Mouse (Mus musculus) kidney, postnatal 0 days (tissue): Measurements from ENCODE around the gene Ints7. TPM values are rescaled to one million over a fixed set of nuclear protein-coding genes. Genes with fewer than 3 reads are reported as not detected.

Experiments used
- ATAC-seq: fragments of 200-750 bp; cut with Nextera tagmentation; replicated peaks from 2 replicates; pipeline ENCODE4 v1.8.0; 2017; ENCODE audit warnings: low read depth, moderate number of reproducible peaks, moderate TSS enrichment, moderate library complexity; ENCODE audit not compliant: low FRiP score
- DNase-seq: peaks from one replicate; pipeline ENCODE4 v3.0.0-alpha.2; 2016; ENCODE audit warnings: low spot score
- H3K27ac ChIP-seq: fragments of 300-500 bp; sonication (generic); 2 replicates; pipeline ENCODE4 v1.5.1; 2014; ENCODE audit warnings: mild to moderate bottlenecking
- H3K27me3 ChIP-seq: fragments of 300-500 bp; sonication (generic); 2 replicates; pipeline ENCODE4 v1.6.1; 2014; ENCODE audit warnings: low read length, mixed read lengths; ENCODE audit not compliant: insufficient read depth
- H3K36me3 ChIP-seq: fragments of 300-500 bp; sonication (generic); 2 replicates; pipeline ENCODE4 v1.6.1; 2014; ENCODE audit warnings: low read length, mixed read lengths; ENCODE audit not compliant: insufficient read depth
- H3K4me1 ChIP-seq: fragments of 300-500 bp; sonication (generic); replicated peaks from 2 replicates; pipeline ENCODE4 v1.6.1; 2014; ENCODE audit warnings: antibody characterized with exemption, low read length, mixed read lengths; ENCODE audit not compliant: insufficient read depth
- H3K4me2 ChIP-seq: fragments of 300-500 bp; sonication (generic); 2 replicates; pipeline ENCODE4 v1.6.1; 2014; ENCODE audit warnings: mild to moderate bottlenecking, low read length, moderate library complexity, mixed read lengths
- H3K4me3 ChIP-seq: fragments of 300-500 bp; sonication (generic); replicated peaks from 2 replicates; pipeline ENCODE4 v1.5.1; 2014; ENCODE audit warnings: low read depth, low read length
- H3K9ac ChIP-seq: fragments of 300-500 bp; sonication (generic); 2 replicates; pipeline ENCODE4 v1.6.1; 2014; ENCODE audit warnings: low read depth, low read length
- H3K9me3 ChIP-seq: fragments of 300-500 bp; sonication (generic); replicated peaks from 2 replicates; pipeline ENCODE4 v1.6.1; 2016; ENCODE audit warnings: low read length, inconsistent platforms, mixed read lengths
- CTCF ChIP-seq: IDR thresholded peaks from 2 replicates; pipeline ENCODE4 v1.5.1; 2016; ENCODE audit warnings: antibody characterized with exemption, low read depth, mild to moderate bottlenecking, moderate library complexity
- WGBS: fragments of 180-500 bp; shearing (Covaris S2); extraction: QIAGEN DNeasy Blood & Tissue Kit; methylation state at CpG from one replicate; pipeline ENCODE4 v1.1.7; 2014; 5-methylcytosine and 5-hydroxymethylcytosine counted together
- polyA plus RNA-seq: library from polyadenylated mRNA; unstranded; fragments of >200 nt; fragmentation: Nextera tagmentation; extraction: Ambion mirVana; gene quantifications from 2 replicates; pipeline ENCODE4 v1.2.1, GENCODE M21; 2015

Gene Ints7
- polyA plus RNA-seq, 1 experiment from 2014 or later = 31.7 TPM

GRCm38 (mm10) chr1:191645921-191646320 lies 70.5 kb downstream of the Ints7 start:
- no peaks in the 10 kb centered on the region for H3K9me3 ChIP-seq
- H3K4me1 ChIP-seq = peaks cover 3% of the 10 kb centered on the region; the same call in 1 of the 2 replicates
- H3K4me3 ChIP-seq = no peak overlapping the region
- no peak overlapping the region for H3K9ac ChIP-seq
- TF ChIP-seq CTCF = no peak
- H3K27ac ChIP-seq = no peak overlapping the region
- 45% methylated on average over 8 of the region's 8 CpGs for WGBS
- DNase-seq (no peak), ATAC-seq (no peak)
- no peak overlapping the region for H3K4me2 ChIP-seq
- H3K27me3 ChIP-seq = no peaks in the 10 kb centered on the region
- no peaks in the 10 kb centered on the region for H3K36me3 ChIP-seq

- no peaks in the 10 kb centered on the region for H3K36me3 ChIP-seq
- no peak overlapping the region for H3K27ac ChIP-seq
- H3K9me3 ChIP-seq = no peaks in the 10 kb centered on the region
- no peak for TF ChIP-seq CTCF
- no peaks in the 10 kb centered on the region for H3K4me1 ChIP-seq
- H3K4me2 ChIP-seq = no peak overlapping the region
- no peak overlapping the region for H3K9ac ChIP-seq
- no peak for ATAC-seq
- WGBS = 64% methylated on average over 3 of the region's 3 CpGs
- H3K4me3 ChIP-seq = no peak overlapping the region
- DNase-seq = no peak
- no peaks in the 10 kb centered on the region for H3K27me3 ChIP-seq
Observed at GRCm38 (mm10) chr1:191647590-191647989, 72.2 kb downstream of the Ints7 start.

- Histone ChIP-seq H3K4me2 (no peak overlapping the region), H3K4me1 (peaks cover 12% of the 10 kb centered on the region), H3K27ac (no peak overlapping the region), H3K36me3 (no peaks in the 10 kb centered on the region), H3K9me3 (no peaks in the 10 kb centered on the region), H3K27me3 (no peaks in the 10 kb centered on the region), H3K4me3 (no peak overlapping the region), H3K9ac (no peak overlapping the region)
- TF ChIP-seq CTCF = no peak
- DNase-seq (no peak), ATAC-seq (no peak)
- WGBS = 87% methylated on average over 3 of the region's 3 CpGs
Observed at GRCm38 (mm10) chr1:191659441-191659840, 84.0 kb downstream of the Ints7 start.

GRCm38 (mm10) chr1:191661019-191661796 lies 85.8 kb downstream of the Ints7 start:
- no peak for DNase-seq
- no peak for TF ChIP-seq CTCF
- Histone ChIP-seq H3K4me1 (peaks cover 12% of the 10 kb centered on the region), H3K9ac (no peak overlapping the region), H3K36me3 (no peaks in the 10 kb centered on the region), H3K4me3 (no peak overlapping the region), H3K4me2 (no peak overlapping the region), H3K27ac (no peak overlapping the region; the same call in 1 of the 2 replicates), H3K27me3 (no peaks in the 10 kb centered on the region), H3K9me3 (no peaks in the 10 kb centered on the region)
- WGBS = 54% methylated on average over 8 of the region's 8 CpGs
- ATAC-seq = no peak

- no peak overlapping the region for H3K4me3 ChIP-seq
- no peaks in the 10 kb centered on the region for H3K9me3 ChIP-seq
- ATAC-seq (peak; percentile 53; the same call in 1 of the 2 replicates), DNase-seq (peak; percentile 56)
- H3K9ac ChIP-seq = no peak overlapping the region
- peak overlapping the region; percentile 77 for H3K27ac ChIP-seq
- WGBS = 24% methylated on average over 9 of the region's 9 CpGs
- H3K4me2 ChIP-seq = no peak overlapping the region
- H3K27me3 ChIP-seq = no peaks in the 10 kb centered on the region
- TF ChIP-seq CTCF = no peak
- peaks cover 12% of the 10 kb centered on the region for H3K4me1 ChIP-seq
- H3K36me3 ChIP-seq = no peaks in the 10 kb centered on the region
Observed at GRCm38 (mm10) chr1:191662178-191662898, 86.9 kb downstream of the Ints7 start.

- Histone ChIP-seq H3K4me3 (no peak overlapping the region), H3K9ac (no peak overlapping the region), H3K4me2 (peak overlapping the region; percentile 21), H3K27me3 (no peaks in the 10 kb centered on the region), H3K9me3 (no peaks in the 10 kb centered on the region), H3K27ac (peak overlapping the region; percentile 77), H3K36me3 (no peaks in the 10 kb centered on the region), H3K4me1 (peaks cover 12% of the 10 kb centered on the region)
- no peak for TF ChIP-seq CTCF
- DNase-seq = peak; percentile 67
- peak; percentile 71; the same call in 1 of the 2 replicates for ATAC-seq
- WGBS = 15% methylated on average over 8 of the region's 8 CpGs
Observed at GRCm38 (mm10) chr1:191662899-191663500, 87.6 kb downstream of the Ints7 start.
